8 mouse cellular contexts compared by ENCODE assay signal in the genomic region with DNA sequence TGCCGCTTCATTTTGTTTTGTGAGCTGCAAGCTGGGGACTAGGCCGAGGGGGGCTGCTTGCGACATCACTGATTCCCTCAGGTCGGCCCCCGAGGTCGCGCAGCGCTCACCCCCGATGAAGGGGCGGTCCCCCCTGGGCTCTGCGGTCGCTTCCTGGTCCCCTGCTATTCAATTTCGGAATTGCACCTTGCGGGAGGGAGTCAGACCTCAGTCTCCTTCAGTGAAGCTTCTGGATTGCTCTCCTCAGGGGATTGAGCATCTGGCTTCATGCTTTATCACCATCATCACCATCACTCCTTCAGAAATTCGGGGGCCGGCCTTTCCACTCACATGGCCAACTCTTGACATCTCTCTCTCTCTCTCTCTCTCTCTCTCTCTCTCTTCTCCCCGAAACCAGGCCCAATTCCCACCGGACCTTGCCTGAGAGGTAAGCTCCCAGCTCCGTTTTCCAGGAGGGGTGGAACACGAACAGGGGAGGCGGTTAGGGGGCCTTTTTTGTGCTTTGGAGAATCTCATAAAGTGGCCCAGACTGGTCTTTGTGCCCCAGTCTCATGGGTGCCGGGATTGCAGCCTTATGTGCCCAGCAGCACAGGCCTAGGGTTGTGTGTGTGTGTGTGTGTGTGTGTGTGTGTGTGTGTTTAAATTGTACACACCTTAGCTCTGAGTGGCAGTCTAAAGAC. TPM values are rescaled to one million over a fixed set of nuclear protein-coding genes. Genes with fewer than 3 reads are reported as not detected.
DNase-seq lines count a peak whose midpoint lies in the region; ATAC-seq and TF ChIP-seq lines count a peak whose summit lies in the region.

No protein-coding gene starts in this region.

- no peaks in the 10 kb centered on the region for H3K9me3 ChIP-seq in hindbrain, embryonic 14.5 days (ENCODE audit: control insufficient read depth, low read length)
- H3K9me3 ChIP-seq in midbrain, embryonic 15.5 days = no peaks in the 10 kb centered on the region

- H3K4me2 ChIP-seq in hindbrain, embryonic 14.5 days (replicated peaks) = peak overlapping the region; percentile 94
- H3K4me2 ChIP-seq in midbrain, embryonic 15.5 days = peak overlapping the region; percentile 90

- TF ChIP-seq POLR2A in liver, adult 2 months (IDR thresholded peaks at IDR 0.05; ENCODE audit: extremely low read depth, insufficient read depth, low read length) = no peak
- TF ChIP-seq POLR2A in cortical plate, adult 2 months (IDR thresholded peaks at IDR 0.05; ENCODE audit: extremely low read depth, insufficient read depth, low read length) = no peak

- no peak for DNase-seq in liver, adult 2 months (ENCODE audit: extremely low read depth, low read depth, low spot score)
- DNase-seq in liver (no peak), adipocyte (ENCODE audit: low spot score) (no peak)
- no peak for DNase-seq in hindbrain, embryonic 14.5 days (ENCODE audit: low spot score)
- no peak for DNase-seq in testis, postnatal 14 days (ENCODE audit: low spot score)
- no peak for DNase-seq in retina, embryonic 14.5 days (ENCODE audit: low spot score)

- H3K36me3 ChIP-seq in liver, adult 2 months (ENCODE audit: control insufficient read depth, insufficient read depth, low read length) = peaks cover 29% of the 10 kb centered on the region
- peaks cover 66% of the 10 kb centered on the region for H3K36me3 ChIP-seq in hindbrain, embryonic 14.5 days (replicated peaks; ENCODE audit: control insufficient read depth, insufficient read depth)
- H3K36me3 ChIP-seq in midbrain, embryonic 15.5 days (replicated peaks) = peaks cover 52% of the 10 kb centered on the region

- H3K27me3 ChIP-seq in liver, adult 2 months (ENCODE audit: control insufficient read depth, insufficient read depth, low read length) = no peaks in the 10 kb centered on the region
- H3K27me3 ChIP-seq in hindbrain, embryonic 14.5 days (ENCODE audit: control insufficient read depth, insufficient read depth, low read length) = no peaks in the 10 kb centered on the region
- H3K27me3 ChIP-seq in midbrain, embryonic 15.5 days (replicated peaks) = no peaks in the 10 kb centered on the region

- no peak for ATAC-seq in hindbrain, embryonic 14.5 days (ENCODE audit: low FRiP score)
- no peak; the same call in 1 of the 2 replicates for ATAC-seq in midbrain, embryonic 15.5 days (replicated peaks)

- H3K4me1 ChIP-seq in liver, adult 2 months (ENCODE audit: control insufficient read depth, insufficient read depth, low read length) = peaks cover 11% of the 10 kb centered on the region
- no peaks in the 10 kb centered on the region for H3K4me1 ChIP-seq in cortical plate, adult 2 months (ENCODE audit: control insufficient read depth, insufficient read depth, low read length)
- H3K4me1 ChIP-seq in hindbrain, embryonic 14.5 days (replicated peaks; ENCODE audit: control insufficient read depth, insufficient read depth, low read length) = peaks cover 17% of the 10 kb centered on the region
- peaks cover 24% of the 10 kb centered on the region for H3K4me1 ChIP-seq in midbrain, embryonic 15.5 days

- H3K27ac ChIP-seq in liver, adult 2 months (replicated peaks; ENCODE audit: insufficient read depth, low read depth, low read length) = no peak overlapping the region; the same call in 1 of the 2 replicates
- peak overlapping the region; percentile 10; the same call in 1 of the 2 replicates for H3K27ac ChIP-seq in cortical plate, adult 2 months (ENCODE audit: insufficient read depth, low read length)
- peak overlapping the region; percentile 77 for H3K27ac ChIP-seq in hindbrain, embryonic 14.5 days
- H3K27ac ChIP-seq in midbrain, embryonic 15.5 days = peak overlapping the region; percentile 75

- WGBS in liver, adult 2 months = 5% methylated on average over 22 of the region's 22 CpGs
- 6% methylated on average over 22 of the region's 22 CpGs for WGBS in hindbrain, embryonic 14.5 days
- WGBS in midbrain, embryonic 15.5 days = 5% methylated on average over 22 of the region's 22 CpGs

- H3K4me3 ChIP-seq in liver, adult 2 months (ENCODE audit: insufficient read depth, low read depth, low read length) = peak overlapping the region; percentile 92
- peak overlapping the region; percentile 55 for H3K4me3 ChIP-seq in cortical plate, adult 2 months (ENCODE audit: insufficient read depth, low read length)
- peak overlapping the region; percentile 94 for H3K4me3 ChIP-seq in hindbrain, embryonic 14.5 days (replicated peaks; ENCODE audit: low read length)
- peak overlapping the region; percentile 61 for H3K4me3 ChIP-seq in midbrain, embryonic 15.5 days

- H3K79me2 ChIP-seq in liver, adult 2 months (ENCODE audit: control insufficient read depth, insufficient read depth, low read length) = peaks cover 15% of the 10 kb centered on the region; the same call in 1 of the 2 replicates

- TF ChIP-seq CTCF in liver, adult 2 months (IDR thresholded peaks at IDR 0.05; ENCODE audit: low read depth, low read length) = no peak
- TF ChIP-seq CTCF in cortical plate, adult 2 months (IDR thresholded peaks at IDR 0.05; ENCODE audit: extremely low read depth, insufficient read depth, low read length) = no peak

- H3K9ac ChIP-seq in liver, adult 2 months (ENCODE audit: low read depth, low read length) = peak overlapping the region; percentile 92
- H3K9ac ChIP-seq in hindbrain, embryonic 14.5 days = peak overlapping the region; percentile 87
- peak overlapping the region; percentile 74 for H3K9ac ChIP-seq in midbrain, embryonic 15.5 days

RNA-seq across cellular contexts. Expression of a gene that starts 0.7 kb away (rescaled TPM):
- 16.1 TPM in 2 replicates for total RNA-seq in liver, adult 2 months (2014; rRNA removed)
- polyA plus RNA-seq in liver, adult 2 months (2012; rRNA removed) = 52.8 and 59.1 TPM in 2 replicates
- 101 and 108 TPM in 2 replicates for polyA plus RNA-seq in cortical plate, adult 2 months (2012; rRNA removed)
- polyA plus RNA-seq in hindbrain, embryonic 14.5 days (2014; fragmentation: Nextera tagmentation; extraction: Ambion mirVana) = 73.9 and 74.3 TPM in 2 replicates
- 92.5 and 110 TPM in 2 replicates for polyA plus RNA-seq in midbrain, embryonic 15.5 days (2015; fragmentation: Nextera tagmentation; extraction: Ambion mirVana)

RNA-seq across cellular contexts. Expression of a gene that starts 0.9 kb away (rescaled TPM):
- 13.4 and 17.6 TPM in 2 replicates for total RNA-seq in liver, adult 2 months (2014; rRNA removed)
- polyA plus RNA-seq in liver, adult 2 months (2012; rRNA removed) = 49.2 and 50.9 TPM in 2 replicates
- polyA plus RNA-seq in cortical plate, adult 2 months (2012; rRNA removed) = 38.6 and 42.6 TPM in 2 replicates
- 39.2 and 44.5 TPM in 2 replicates for polyA plus RNA-seq in hindbrain, embryonic 14.5 days (2014; fragmentation: Nextera tagmentation; extraction: Ambion mirVana)
- 46.6 and 47.0 TPM in 2 replicates for polyA plus RNA-seq in midbrain, embryonic 15.5 days (2015; fragmentation: Nextera tagmentation; extraction: Ambion mirVana)

RNA-seq across cellular contexts. Expression of a gene that starts 13.4 kb away (rescaled TPM):
- total RNA-seq in liver, adult 2 months (2014; rRNA removed) = 16.4 and 25.4 TPM in 2 replicates
- polyA plus RNA-seq in liver, adult 2 months (2012; rRNA removed) = 41.1 and 54.3 TPM in 2 replicates
- 3.6 and 3.8 TPM in 2 replicates for polyA plus RNA-seq in cortical plate, adult 2 months (2012; rRNA removed)
- polyA plus RNA-seq in hindbrain, embryonic 14.5 days (2014; fragmentation: Nextera tagmentation; extraction: Ambion mirVana) = 3.0 and 3.7 TPM in 2 replicates
- polyA plus RNA-seq in midbrain, embryonic 15.5 days (2015; fragmentation: Nextera tagmentation; extraction: Ambion mirVana) = 3.2 and 3.3 TPM in 2 replicates

RNA-seq across cellular contexts. Expression of a gene that starts 21.0 kb away (rescaled TPM):
- 0.65 and 1.3 TPM in 2 replicates for total RNA-seq in liver, adult 2 months (2014; rRNA removed)
- polyA plus RNA-seq in liver, adult 2 months (2012; rRNA removed) = 3.3 and 3.5 TPM in 2 replicates
- polyA plus RNA-seq in cortical plate, adult 2 months (2012; rRNA removed) = 3.5 and 4.2 TPM in 2 replicates
- 21.5 and 25.5 TPM in 2 replicates for polyA plus RNA-seq in hindbrain, embryonic 14.5 days (2014; fragmentation: Nextera tagmentation; extraction: Ambion mirVana)
- polyA plus RNA-seq in midbrain, embryonic 15.5 days (2015; fragmentation: Nextera tagmentation; extraction: Ambion mirVana) = 28.8 and 32.5 TPM in 2 replicates

RNA-seq across cellular contexts. Expression of a gene that starts 43.0 kb away (rescaled TPM):
- total RNA-seq in liver, adult 2 months (2014; rRNA removed) = 110 and 136 TPM in 2 replicates
- polyA plus RNA-seq in liver, adult 2 months (2012; rRNA removed) = 471 and 577 TPM in 2 replicates
- polyA plus RNA-seq in cortical plate, adult 2 months (2012; rRNA removed) = 648 and 653 TPM in 2 replicates
- polyA plus RNA-seq in hindbrain, embryonic 14.5 days (2014; fragmentation: Nextera tagmentation; extraction: Ambion mirVana) = 521 and 677 TPM in 2 replicates
- 430 and 438 TPM in 2 replicates for polyA plus RNA-seq in midbrain, embryonic 15.5 days (2015; fragmentation: Nextera tagmentation; extraction: Ambion mirVana)
